Mouse (Mus musculus): ENCODE data around the gene Zfp207.
A peak's percentile ranks its signal among the peaks of the same experiment; 100 is the strongest.
"Not testable (repeated sequence)": the region's sequence is repeated elsewhere in the genome, so short reads cannot be mapped to it uniquely, and the experiment has no call there.

The Zfp207 gene

DNA sequence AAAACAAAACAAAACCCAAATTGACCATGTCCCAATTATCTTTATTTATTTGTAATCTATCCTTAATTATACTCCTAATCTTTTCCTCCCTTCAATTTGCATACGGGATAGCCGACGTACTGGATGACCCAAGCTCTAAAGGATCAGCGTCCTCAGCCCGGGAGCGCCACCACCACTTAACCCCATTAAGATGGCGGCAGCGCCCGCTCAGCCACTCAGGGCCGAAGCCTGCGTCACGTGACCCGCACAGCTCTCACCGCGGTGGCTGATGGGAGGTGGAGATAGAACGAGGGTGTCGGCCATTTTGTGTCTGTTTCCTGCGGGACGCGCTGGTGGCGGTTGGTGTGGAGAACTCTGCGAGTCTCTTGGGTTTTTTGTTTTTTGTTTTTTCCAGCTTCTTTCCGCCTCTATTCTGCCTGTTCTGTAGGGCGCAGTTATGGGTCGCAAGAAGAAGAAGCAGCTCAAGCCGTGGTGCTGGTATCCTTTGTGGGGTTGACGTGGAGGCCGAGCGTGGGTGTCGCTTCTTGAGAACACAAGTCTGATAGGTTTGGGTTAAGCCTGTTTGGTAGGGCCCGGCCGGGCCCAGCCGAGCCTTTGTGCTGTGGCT is at the start of gene Zfp207:
TSS of gene Zfp207 (plus strand) at position 261 of the 607 bp plus-strand sequence.
- DNase-seq (ENCODE audit: low read depth), result peak; percentile 99

DNA sequence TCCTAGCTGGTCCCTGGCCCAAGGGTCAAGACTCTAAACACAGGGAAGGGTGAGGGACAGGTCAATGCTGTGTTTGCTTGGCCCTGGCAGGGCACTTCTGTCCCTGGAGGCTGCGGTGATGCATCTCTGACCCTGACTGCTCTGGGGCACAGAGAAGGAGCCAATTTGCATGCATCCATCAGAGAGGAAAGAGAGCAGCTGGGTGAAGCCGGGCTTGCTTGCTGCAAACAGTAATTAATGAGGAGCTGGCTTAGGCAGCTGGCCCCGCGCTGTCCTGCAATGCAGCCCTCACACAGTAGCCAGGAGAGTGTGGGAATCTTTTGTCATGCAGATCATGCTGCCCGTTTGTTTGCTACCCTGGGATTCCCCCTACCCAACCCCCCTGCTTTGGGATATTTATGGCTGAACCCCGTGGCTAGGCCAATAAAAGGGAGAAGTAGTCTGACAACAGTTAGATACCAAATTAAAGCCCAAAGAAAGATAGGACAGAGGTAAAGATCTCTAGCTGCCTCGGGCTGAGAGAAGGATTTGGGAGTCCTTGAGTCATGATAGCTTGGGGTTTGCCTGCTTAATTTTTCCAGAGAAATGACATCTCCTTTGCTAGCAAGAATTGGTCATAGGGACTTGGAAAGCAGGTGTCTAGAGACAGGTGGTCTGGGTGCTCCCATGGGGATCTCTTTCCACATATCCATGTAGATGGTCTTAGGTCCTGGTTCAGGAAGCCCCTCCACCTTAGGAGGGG is 47.3 kb upstream of the Zfp207 start:
- DNase-seq (ENCODE audit: low read depth), result no peak

GRCm38 (mm10) chr11:80336351-80336730 is 46.7 kb upstream of the Zfp207 start:
- DNase-seq (ENCODE audit: low read depth), result no peak

DNA sequence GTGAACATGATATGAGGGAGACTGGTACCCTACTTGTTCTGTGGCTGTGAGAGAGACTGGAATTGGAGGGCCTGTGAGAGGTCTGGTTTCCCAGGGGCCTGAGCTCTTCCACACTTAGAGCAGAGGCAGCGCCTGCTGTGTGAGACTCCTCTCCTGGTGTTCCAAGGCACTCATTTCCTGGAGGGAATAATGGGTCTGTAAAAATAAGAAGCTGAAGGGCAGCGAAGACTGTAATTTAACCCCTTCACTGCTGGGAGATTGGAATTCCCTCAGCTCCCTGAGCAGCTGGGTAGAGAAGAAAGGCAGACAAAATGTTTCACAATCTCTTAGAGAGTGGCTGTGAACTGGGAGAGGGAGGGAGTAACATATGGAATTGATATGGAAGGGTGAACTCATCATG is 40.6 kb upstream of the Zfp207 start:
- no peak for DNase-seq (ENCODE audit: low read depth)

- DNase-seq (ENCODE audit: low read depth), result peak; percentile 88
These were observed 31.1 kb upstream of the Zfp207 start for GRCm38 (mm10) chr11:80351832-80352430.

DNA sequence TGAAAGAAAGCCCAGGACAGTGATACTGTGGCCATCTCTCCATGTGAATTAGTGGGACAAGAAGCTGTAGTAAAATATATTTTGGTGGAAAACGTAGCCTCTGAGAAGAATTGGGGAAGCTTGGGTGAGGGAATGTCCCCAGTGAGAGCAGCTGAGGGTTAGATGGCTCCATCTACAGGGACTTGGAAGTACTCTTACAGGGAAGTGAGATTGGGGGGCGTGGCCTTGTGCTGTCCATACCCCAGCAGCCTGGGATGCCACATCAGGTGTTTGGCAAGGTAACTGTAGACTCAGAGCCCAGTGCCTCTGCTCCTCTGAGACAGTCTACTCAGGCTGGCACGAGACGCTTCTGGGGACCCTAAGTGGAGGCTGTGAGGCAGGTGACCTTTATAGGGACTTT is 28.2 kb upstream of the Zfp207 start:
- DNase-seq (ENCODE audit: low read depth), result no peak

GRCm38 (mm10) chr11:80368949-80369348 is 14.1 kb upstream of the Zfp207 start:
- no peak for DNase-seq (ENCODE audit: low read depth)

GRCm38 (mm10) chr11:80376651-80377050 is 6.4 kb upstream of the Zfp207 start:
- DNase-seq (ENCODE audit: low read depth), result peak; percentile 67

DNA sequence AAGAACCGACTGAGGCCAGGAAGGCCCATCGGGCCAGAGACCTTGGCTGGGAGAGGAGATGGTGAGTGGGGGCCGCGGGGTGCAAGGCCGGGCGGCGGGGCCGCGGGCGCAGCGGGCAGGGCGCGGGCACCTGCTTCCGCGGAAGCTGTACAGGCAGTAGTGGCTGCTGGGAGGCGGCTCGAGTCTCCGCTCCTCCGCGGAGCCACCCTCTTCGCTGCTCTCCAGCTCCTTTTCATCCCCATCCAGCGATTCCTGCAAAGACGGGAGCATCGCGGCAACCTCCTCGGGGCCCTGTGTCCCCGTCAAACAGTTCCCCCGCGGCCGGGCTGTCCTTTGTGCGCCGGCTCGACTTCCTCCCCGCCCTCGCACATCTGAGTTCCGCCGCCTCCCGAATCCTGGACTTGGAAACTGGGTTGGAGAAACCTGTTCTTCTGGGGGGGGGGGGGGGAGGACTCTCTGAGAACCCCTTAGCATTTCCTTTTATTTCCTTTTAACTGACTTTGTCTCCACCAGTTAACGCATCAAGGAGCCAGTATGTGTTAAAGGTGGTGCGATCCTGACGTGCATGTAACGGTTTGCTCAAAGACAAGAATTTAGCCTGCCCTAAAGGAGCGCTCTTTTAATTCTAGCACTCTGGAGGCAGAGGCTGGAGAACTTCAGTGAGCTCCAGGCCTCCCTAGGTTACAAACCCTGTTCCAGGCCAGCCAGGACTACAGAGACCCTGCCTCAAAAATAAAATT is 5.2 kb upstream of the Zfp207 start, which contains the start of gene 5730455P16Rik:
TSS of gene 5730455P16Rik (minus strand) at position 323 of the 740 bp plus-strand sequence.
- peak; percentile 89 for DNase-seq (ENCODE audit: low read depth)

DNA sequence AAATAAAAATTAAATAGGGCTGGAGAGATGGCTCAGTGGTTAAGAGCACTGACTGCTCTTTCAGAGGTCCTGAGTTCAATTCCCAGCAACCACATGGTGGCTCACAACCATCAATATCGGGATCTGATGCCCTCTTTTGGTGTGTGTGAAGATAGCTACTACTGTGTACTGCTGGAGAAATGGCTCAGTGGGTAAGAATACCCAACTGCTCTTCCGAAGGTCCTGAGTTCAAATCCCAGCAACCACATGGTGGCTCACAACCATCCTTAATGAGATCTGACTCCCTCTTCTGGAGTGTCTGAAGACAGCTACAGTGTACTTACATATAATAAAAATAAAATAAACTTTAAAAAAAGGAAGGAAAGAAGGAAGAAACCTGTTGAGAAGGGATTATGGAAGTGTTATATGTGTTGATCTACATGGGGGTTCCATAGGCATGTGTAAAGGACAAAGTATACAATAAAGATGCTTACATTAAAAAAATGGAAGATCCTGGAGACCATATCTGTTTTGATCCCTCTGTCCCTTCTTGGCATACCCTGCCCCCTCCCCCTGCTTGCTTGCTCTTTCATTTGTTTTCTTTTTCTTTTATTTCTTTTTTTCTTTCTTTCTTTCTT is 4.5 kb upstream of the Zfp207 start:
- DNase-seq (ENCODE audit: low read depth), result not testable (repeated sequence)

DNA sequence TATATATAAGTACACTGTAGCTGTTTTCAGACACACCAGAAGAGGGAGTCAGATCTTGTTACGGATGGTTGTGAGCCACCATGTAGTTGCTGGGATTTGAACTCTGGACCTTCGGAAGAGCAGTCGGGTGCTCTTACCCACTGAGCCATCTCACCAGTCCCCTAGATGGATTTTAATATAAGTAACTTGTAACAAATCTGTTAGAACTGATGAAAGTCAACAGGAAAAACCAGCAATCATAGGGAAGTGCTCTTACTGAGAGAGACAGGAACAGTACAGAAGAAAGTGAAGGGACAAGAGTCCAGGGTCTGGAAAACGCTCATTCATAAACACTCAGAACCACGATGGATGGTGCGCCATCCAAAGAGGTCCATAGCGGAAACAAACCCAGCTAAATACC is 3.9 kb upstream of the Zfp207 start:
- not testable (repeated sequence) for DNase-seq (ENCODE audit: low read depth)

DNA sequence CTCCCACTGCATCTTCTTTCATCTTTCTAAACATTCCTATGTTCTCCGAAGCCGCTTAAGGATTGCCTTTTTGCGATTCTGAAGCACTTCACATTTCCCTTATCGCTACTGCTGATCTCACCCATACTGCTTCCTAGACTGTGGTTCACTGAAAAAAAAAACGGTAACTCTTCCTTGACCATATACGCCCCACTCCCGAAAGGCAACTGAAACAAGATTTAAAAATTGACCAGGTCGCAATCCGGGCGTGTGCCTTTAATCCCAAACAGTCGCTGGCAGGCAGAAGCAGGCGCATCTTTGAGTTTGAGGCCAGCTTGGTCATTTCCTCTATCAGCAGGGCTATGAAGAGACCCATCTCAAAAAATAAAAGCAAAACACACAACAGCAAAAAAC is 457 bp upstream of the Zfp207 start:
- no peak for DNase-seq (ENCODE audit: low read depth)

DNA sequence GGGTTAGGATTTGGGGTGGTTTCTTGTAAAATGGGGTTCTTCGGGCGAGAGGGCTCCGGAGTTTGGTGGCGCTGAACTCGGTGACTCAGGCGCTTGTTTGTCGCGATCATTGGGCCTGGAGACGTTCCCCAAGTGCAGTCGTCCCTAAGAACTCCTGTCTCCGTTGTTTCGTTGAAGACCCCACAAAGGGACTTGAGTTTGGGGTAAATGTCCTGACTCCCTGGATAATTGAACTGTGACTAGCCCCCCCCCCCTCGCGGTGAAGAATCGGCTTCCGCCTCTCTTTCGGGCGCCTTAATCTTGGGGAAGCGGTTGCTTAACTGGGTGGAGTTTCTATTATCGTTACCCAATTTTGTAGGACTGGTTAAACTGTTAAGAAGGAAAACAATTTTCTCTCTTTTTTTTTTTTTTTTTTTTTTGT is 557 bp downstream of the Zfp207 start:
- peak; percentile 83 for DNase-seq (ENCODE audit: low read depth)

- DNase-seq (ENCODE audit: low read depth), result no peak
These were observed 1.4 kb downstream of the Zfp207 start for GRCm38 (mm10) chr11:80384461-80384860.

DNA sequence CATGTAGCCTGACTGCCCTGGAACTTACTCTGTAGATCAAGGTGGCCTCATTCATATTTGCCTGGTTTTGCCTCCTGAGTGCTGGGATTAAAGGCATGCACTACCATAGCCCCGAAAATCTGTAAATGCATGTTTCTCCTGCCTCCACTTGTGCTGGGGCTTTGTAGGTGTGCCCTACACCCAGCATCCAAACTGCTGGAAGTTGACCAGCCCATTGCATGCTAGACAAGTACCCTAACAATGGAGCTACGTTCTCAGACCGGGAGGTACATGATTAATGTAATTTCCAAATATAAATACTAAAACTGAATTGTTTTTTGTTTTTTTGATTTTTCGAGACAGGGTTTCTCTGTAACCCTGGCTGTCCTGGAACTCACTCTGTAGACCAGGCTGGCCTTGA is 2.0 kb downstream of the Zfp207 start:
- peak; percentile 23 for DNase-seq (ENCODE audit: low read depth)

DNA sequence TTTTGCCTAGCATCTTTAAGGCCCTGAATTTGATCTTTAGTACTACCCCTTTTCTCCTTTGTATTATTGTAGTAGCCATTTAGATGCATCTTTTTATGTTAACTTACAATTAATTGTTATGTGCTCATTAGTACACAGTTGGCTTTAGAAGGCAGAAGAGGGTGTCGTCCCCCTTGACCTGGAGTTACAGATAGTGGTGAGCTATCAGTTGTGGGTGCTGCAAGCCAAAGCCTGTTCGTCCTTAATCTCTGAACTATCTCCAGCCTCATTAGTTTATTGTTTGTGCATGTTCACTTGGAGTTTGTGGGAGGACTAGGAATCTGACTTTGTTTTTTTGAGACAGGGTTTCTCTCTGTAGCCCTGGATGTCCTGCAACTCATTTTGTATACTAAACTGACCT is 3.7 kb downstream of the Zfp207 start:
- DNase-seq (ENCODE audit: low read depth), result peak; percentile 6

DNA sequence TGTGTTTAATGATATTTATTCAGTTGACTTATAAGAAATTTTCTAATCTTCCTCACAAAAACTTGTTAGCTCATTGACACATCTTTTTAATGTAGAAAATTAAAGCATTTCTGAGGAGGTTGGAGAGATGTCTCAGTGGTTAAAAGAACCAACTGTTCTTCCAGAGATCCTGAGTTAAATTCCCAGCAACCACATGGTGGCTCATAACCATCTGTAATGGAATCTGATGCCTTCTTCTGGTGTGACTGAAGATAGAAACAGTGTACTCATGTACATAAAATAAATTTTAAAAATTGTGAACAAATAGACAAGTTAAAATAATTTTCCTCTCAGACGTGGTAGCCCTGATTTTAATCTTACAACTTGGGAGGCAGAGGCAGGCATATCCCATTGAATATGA is 6.8 kb downstream of the Zfp207 start:
- no peak for DNase-seq (ENCODE audit: low read depth)

DNA sequence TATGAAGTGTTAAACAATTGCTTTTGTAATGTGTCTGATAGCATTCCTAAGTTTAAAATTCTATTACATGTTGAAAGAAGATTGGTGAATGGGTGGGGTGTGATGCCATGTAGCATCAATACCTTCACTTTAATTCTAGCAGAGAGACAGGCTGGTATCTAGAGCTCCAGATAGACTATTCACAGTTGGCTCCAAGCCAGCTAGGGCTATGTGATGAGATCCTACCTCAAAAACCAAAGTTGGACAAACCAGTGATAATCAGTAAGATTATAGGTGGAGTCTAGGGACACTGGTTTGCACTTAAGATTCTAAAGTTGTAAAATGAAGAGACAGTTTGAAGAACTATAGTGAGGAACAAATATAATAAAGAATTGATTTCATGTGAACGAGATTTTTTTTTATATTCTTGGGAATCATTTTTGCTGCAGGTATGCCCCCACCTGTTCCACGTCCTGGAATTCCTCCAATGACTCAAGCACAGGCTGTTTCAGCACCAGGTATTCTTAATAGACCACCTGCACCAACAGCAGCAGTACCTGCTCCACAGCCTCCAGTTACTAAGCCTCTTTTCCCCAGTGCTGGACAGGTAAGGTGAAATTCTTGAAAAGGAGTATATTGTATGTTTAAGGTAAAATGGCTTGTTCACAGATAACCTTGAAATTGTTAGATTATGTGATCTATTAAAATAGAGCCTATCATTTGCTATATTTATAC is 8.5 kb downstream of the Zfp207 start:
- DNase-seq (ENCODE audit: low read depth), result no peak

GRCm38 (mm10) chr11:80395930-80396329 is 12.9 kb downstream of the Zfp207 start:
- no peak for DNase-seq (ENCODE audit: low read depth)

GRCm38 (mm10) chr11:80396617-80397016 is 13.5 kb downstream of the Zfp207 start:
- no peak for DNase-seq (ENCODE audit: low read depth)

DNA sequence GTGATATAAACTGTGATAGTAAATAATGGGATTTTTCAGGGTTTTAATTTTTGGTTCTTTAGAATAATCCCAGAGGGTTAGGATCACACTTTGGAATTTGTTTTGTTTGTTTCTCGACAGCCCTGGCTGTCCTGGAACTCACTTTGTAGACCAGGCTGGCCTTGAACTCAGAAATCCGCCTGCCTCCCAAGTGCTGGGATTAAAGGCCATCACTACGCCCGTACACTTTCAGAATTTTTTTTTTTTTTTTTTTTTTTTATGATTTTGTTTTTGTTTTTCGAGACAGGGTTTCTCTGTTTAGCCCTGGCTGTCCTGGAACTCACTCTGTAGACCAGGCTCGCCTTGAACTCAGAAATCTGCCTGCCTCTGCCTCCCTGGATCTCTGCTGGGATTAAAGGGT is 24.8 kb downstream of the Zfp207 start:
- not testable (repeated sequence) for DNase-seq (ENCODE audit: low read depth)

All from induced T-regulatory cell, adult 2 months (primary cell).